Mouse (Mus musculus) cerebellum, adult 11-12 months (tissue): ENCODE results near the gene 2410004B18Rik.
A peak's percentile ranks its signal among the peaks of the same experiment; 100 is the strongest.
"Not testable (repeated sequence)": the region's sequence is repeated elsewhere in the genome, so short reads cannot be mapped to it uniquely, and the experiment has no call there.

Experiments
- DNase-seq: peaks from one replicate; pipeline ENCODE4 v3.0.0; 2022

2410004B18Rik gene

GRCm38 (mm10) chr3:145937505-145938404, at the start of gene 2410004B18Rik:
Gene 2410004B18Rik, plus strand, starts transcription at chr3:145938014.
- DNase-seq, result peak; percentile 88

GRCm38 (mm10) chr3:145890346-145891132, 47.3 kb upstream of the 2410004B18Rik start:
- peak; percentile 22 for DNase-seq

- no peak for DNase-seq
Observed at GRCm38 (mm10) chr3:145892451-145892850, 45.4 kb upstream of the 2410004B18Rik start.

- no peak for DNase-seq
Observed at GRCm38 (mm10) chr3:145894131-145894530, 43.7 kb upstream of the 2410004B18Rik start.

- no peak for DNase-seq
Observed at GRCm38 (mm10) chr3:145897749-145898148, 40.1 kb upstream of the 2410004B18Rik start.

- DNase-seq, result no peak
Observed at GRCm38 (mm10) chr3:145899832-145900231, 38.0 kb upstream of the 2410004B18Rik start.

GRCm38 (mm10) chr3:145903530-145903929, 34.3 kb upstream of the 2410004B18Rik start:
- no peak for DNase-seq

- DNase-seq, result no peak
Observed at GRCm38 (mm10) chr3:145904850-145905776, 32.7 kb upstream of the 2410004B18Rik start.

GRCm38 (mm10) chr3:145906582-145906981, 31.2 kb upstream of the 2410004B18Rik start:
- no peak for DNase-seq

- no peak for DNase-seq
Observed at GRCm38 (mm10) chr3:145912512-145912911, 25.3 kb upstream of the 2410004B18Rik start.

GRCm38 (mm10) chr3:145913263-145913662, 24.6 kb upstream of the 2410004B18Rik start:
- DNase-seq, result no peak

- not testable (repeated sequence) for DNase-seq
Observed at GRCm38 (mm10) chr3:145913942-145914341, 23.9 kb upstream of the 2410004B18Rik start.

GRCm38 (mm10) chr3:145916374-145916773, 21.4 kb upstream of the 2410004B18Rik start:
- no peak for DNase-seq

GRCm38 (mm10) chr3:145916826-145917225, 21.0 kb upstream of the 2410004B18Rik start:
- no peak for DNase-seq

GRCm38 (mm10) chr3:145922019-145922854, 15.6 kb upstream of the 2410004B18Rik start, which contains the start of gene Bcl10:
Gene Bcl10, plus strand, starts transcription at chr3:145922804.
- no peak for DNase-seq

GRCm38 (mm10) chr3:145922971-145923370, 14.8 kb upstream of the 2410004B18Rik start:
- no peak for DNase-seq

- DNase-seq, result peak; percentile 99
Observed at GRCm38 (mm10) chr3:145923874-145924577, 13.8 kb upstream of the 2410004B18Rik start.

GRCm38 (mm10) chr3:145924649-145925337, 13.0 kb upstream of the 2410004B18Rik start:
- peak; percentile 78 for DNase-seq

GRCm38 (mm10) chr3:145925506-145925905, 12.3 kb upstream of the 2410004B18Rik start:
- no peak for DNase-seq
